Mouse (Mus musculus): ENCODE results near the gene Gpr45.

DNA sequence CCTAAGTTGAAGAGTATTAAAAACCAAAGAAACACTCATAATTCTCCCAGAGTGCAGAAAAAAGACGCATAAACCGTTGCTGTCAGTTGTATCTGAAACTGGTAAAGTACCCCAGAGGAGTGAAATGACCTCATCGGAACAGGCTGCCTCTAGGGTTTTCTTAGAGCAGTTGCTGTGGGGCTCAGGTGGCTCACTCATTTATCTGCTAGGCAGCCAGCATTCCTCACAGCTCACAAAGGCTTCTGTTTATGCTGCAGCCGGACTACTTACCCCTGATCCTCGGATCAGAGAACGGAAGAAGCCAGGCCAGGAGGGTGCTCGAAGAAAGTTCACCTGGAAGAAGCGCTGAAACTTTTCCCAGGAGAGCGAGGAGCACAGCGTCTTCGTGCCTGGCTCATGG lies 47.5 kb upstream of the Gpr45 start:
- TF ChIP-seq CTCF (IDR thresholded peaks at IDR 0.05; ENCODE audit: low read depth) (no peak), EP300 (IDR thresholded peaks at IDR 0.05; ENCODE audit: low read depth) (no peak)
